Mouse (Mus musculus): ENCODE data around the gene Cacng1.

DNA sequence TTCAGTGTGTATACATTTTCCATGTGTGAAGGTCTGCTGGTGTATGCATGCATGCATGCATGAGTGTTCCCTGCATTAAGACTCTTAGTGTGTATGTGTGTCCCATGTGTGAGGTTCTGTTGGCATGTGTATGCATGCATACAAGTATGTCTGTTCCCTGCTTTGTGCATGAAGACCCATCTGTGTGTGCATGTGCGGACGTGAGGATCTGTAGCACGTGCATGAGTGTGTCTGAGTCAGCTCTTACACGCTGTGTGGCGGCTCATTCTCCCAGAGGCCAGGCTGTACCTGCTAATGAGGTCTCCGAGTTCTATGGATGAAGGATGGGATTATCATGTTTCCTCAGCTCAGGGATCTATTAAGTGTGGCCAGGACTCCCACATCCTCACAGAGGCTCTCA is 11.3 kb downstream of the Cacng1 start:
- TF ChIP-seq HCFC1 (IDR thresholded peaks at IDR 0.05; ENCODE audit: borderline replicate concordance, insufficient read depth, low read length) (no peak), ZNF384 (IDR thresholded peaks at IDR 0.05; ENCODE audit: low read depth, low read length) (no peak), MAFK (IDR thresholded peaks at IDR 0.05; ENCODE audit: insufficient read depth, low read depth, low read length) (no peak), CHD2 (IDR thresholded peaks at IDR 0.05; ENCODE audit: low read depth, low read length) (no peak)

Measured in ES-E14 (cell line).